Mouse (Mus musculus) cerebellum, postnatal 14 days (tissue): ENCODE data around the gene R3hdm4.

ENCODE experiments used
- DNase-seq, 2 experiments: peaks; one replicate each; pipeline ENCODE4 v3.0.0; 2021; ENCODE audit warnings: mixed read lengths in 2 of 2

The R3hdm4 gene

GRCm38 (mm10) chr10:79940749-79941148 lies 19.7 kb upstream of the R3hdm4 start:
- no peak for DNase-seq

GRCm38 (mm10) chr10:79937775-79938526 lies 16.9 kb upstream of the R3hdm4 start:
- DNase-seq: no peak

- DNase-seq: peak; percentile 76 to 81
Observed at GRCm38 (mm10) chr10:79936911-79937441, 16.0 kb upstream of the R3hdm4 start.

- no peak for DNase-seq
Observed at GRCm38 (mm10) chr10:79936284-79936910, 15.4 kb upstream of the R3hdm4 start.

GRCm38 (mm10) chr10:79934794-79935569 lies 14.0 kb upstream of the R3hdm4 start:
- peak; percentile 41 to 55 for DNase-seq

GRCm38 (mm10) chr10:79934272-79934721 lies 13.3 kb upstream of the R3hdm4 start:
- DNase-seq: peak; percentile 88 to 94

GRCm38 (mm10) chr10:79933861-79934260 lies 12.9 kb upstream of the R3hdm4 start:
- DNase-seq: no peak

GRCm38 (mm10) chr10:79933145-79933679 lies 12.2 kb upstream of the R3hdm4 start:
- DNase-seq: peak; percentile 47 to 64

GRCm38 (mm10) chr10:79932736-79933135 lies 11.7 kb upstream of the R3hdm4 start:
- peak; percentile 63 to 69 for DNase-seq

- DNase-seq: peak in 1 of 2 experiments; percentile 21
Observed at GRCm38 (mm10) chr10:79931797-79932196, 10.8 kb upstream of the R3hdm4 start.

- DNase-seq: peak; percentile 43 to 50
Observed at GRCm38 (mm10) chr10:79930826-79931186, 9.8 kb upstream of the R3hdm4 start.

- DNase-seq: no peak
Observed at GRCm38 (mm10) chr10:79929967-79930825, 9.2 kb upstream of the R3hdm4 start.

GRCm38 (mm10) chr10:79928907-79929701 lies 8.1 kb upstream of the R3hdm4 start:
- DNase-seq: peak in 1 of 2 experiments; percentile 57

- peak; percentile 44 to 50 for DNase-seq
Observed at GRCm38 (mm10) chr10:79928030-79928694, 7.2 kb upstream of the R3hdm4 start.

GRCm38 (mm10) chr10:79927324-79928029 lies 6.5 kb upstream of the R3hdm4 start:
- peak; percentile 70 to 71 for DNase-seq

GRCm38 (mm10) chr10:79926491-79927323 lies 5.7 kb upstream of the R3hdm4 start, which contains the start of gene Arid3a:
Arid3a (plus strand) TSS chr10:79927043.
- peak; percentile 89 to 93 for DNase-seq

GRCm38 (mm10) chr10:79925785-79926490 lies 4.9 kb upstream of the R3hdm4 start:
- peak in 1 of 2 experiments; percentile 46 for DNase-seq
